Mouse (Mus musculus) forebrain, embryonic 10.5 days (tissue): Measurements from ENCODE around the gene Rgs7. TPM values are rescaled to one million over a fixed set of nuclear protein-coding genes. Genes with fewer than 3 reads are reported as not detected.

ENCODE experiments used
- DNase-seq: peaks from one replicate; pipeline ENCODE4 v3.0.0-alpha.2; 2017; ENCODE audit warnings: low spot score; ENCODE audit errors: extremely low spot score
- H3K27ac ChIP-seq: fragments of 300-500 bp; sonication (generic); 2 replicates; pipeline ENCODE4 v1.5.1; 2016; ENCODE audit warnings: mild to moderate bottlenecking
- H3K27me3 ChIP-seq: fragments of 300-500 bp; sonication (generic); 2 replicates; pipeline ENCODE4 v1.6.1; 2016; ENCODE audit warnings: mild to moderate bottlenecking; ENCODE audit not compliant: poor library complexity, severe bottlenecking
- H3K36me3 ChIP-seq: fragments of 300-500 bp; sonication (generic); replicated peaks from 2 replicates; pipeline ENCODE4 v1.6.1; 2016; ENCODE audit warnings: mild to moderate bottlenecking, moderate library complexity
- H3K4me1 ChIP-seq: fragments of 300-500 bp; sonication (generic); 2 replicates; pipeline ENCODE4 v1.6.1; 2016
- H3K4me3 ChIP-seq: fragments of 300-500 bp; sonication (generic); 2 replicates; pipeline ENCODE4 v1.5.1; 2016; ENCODE audit warnings: mild to moderate bottlenecking, moderate library complexity
- H3K9me3 ChIP-seq: fragments of 300-500 bp; sonication (generic); 2 replicates; pipeline ENCODE4 v1.6.1; 2016; ENCODE audit warnings: mild to moderate bottlenecking, moderate library complexity
- WGBS: fragments of 180-500 bp; shearing (Covaris S2); methylation state at CpG from one replicate; pipeline ENCODE4 v1.1.7; 2016; 5-methylcytosine and 5-hydroxymethylcytosine counted together
- polyA plus RNA-seq: library from polyadenylated mRNA; unstranded; fragments of >200 nt; fragmentation: Nextera tagmentation; extraction: Ambion mirVana; gene quantifications from 2 replicates; pipeline ENCODE4 v1.2.1, GENCODE M21; 2016

Gene Rgs7
- polyA plus RNA-seq, 1 experiment from 2014 or later: 1.3 TPM

DNA sequence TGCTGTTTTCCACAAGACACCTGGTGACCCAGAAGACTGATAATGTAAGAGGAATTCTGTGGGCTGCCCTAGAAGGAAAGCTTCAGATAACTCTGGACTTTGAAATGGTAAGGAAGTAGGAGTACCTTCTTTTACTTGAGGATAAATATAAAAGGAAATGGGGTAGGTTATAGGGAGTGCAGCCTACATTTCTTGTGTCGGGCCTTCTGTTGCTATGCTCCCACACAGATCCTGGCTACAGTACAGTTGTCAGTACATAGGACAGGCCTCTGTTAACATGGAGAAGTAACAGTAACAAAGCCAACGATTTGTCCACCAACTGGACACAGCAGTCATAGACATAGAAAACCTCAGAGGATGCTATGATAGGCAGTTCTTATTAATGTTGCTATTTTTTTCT lies 307.1 kb downstream of the Rgs7 start:
- no peaks in the 10 kb centered on the region for H3K9me3 ChIP-seq
- H3K4me3 ChIP-seq: no peak overlapping the region
- H3K27ac ChIP-seq: no peak overlapping the region
- no peaks in the 10 kb centered on the region for H3K4me1 ChIP-seq
- H3K36me3 ChIP-seq: no peaks in the 10 kb centered on the region
- DNase-seq: no peak
- 85% methylated on average over 2 of the region's 2 CpGs for WGBS
- no peaks in the 10 kb centered on the region for H3K27me3 ChIP-seq

DNA sequence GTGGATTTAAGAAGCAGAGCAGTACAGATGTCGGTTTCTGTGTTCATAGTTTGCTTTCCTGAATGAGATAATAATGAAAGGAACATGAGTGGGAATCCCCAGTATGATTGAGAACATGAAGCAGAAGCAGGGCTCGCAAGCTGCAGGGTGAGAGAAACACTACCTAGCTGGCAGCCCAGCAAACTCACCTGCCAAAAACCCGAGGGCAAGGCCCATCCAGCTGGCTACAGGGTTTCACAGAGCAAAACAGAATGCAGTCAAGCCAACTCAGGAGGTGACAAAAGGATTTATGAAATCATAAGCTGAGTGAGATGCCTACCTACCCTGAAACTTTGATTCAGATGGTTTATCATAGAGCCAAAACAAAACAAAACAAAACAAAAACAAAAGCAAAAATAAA lies 307.6 kb downstream of the Rgs7 start:
- Histone ChIP-seq H3K27me3 (no peaks in the 10 kb centered on the region), H3K27ac (no peak overlapping the region), H3K4me1 (no peaks in the 10 kb centered on the region), H3K4me3 (no peak overlapping the region), H3K9me3 (no peaks in the 10 kb centered on the region), H3K36me3 (no peaks in the 10 kb centered on the region)
- DNase-seq: no peak
- 89% methylated on average over 3 of the region's 3 CpGs for WGBS

DNA sequence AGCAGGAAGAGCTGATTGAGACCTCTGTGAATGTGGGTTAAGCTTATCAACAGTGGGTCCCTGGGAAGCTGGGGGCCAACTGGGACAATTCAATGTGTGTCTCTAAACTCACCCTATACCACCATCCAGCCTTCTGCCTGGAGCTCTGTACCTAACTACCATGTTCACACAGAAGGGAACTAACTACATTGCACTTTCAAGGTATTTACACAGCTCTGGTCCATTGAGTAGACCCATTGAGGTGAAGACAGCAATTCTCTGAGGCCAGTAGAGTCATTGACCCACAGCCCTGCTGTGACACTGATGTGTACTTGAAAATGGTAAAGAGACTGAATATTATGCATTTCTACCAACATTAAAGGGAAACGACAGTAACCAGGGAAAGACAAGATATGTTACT lies 313.6 kb downstream of the Rgs7 start:
- Histone ChIP-seq H3K4me3 (no peak overlapping the region), H3K36me3 (no peaks in the 10 kb centered on the region), H3K4me1 (no peaks in the 10 kb centered on the region), H3K27ac (no peak overlapping the region), H3K9me3 (no peaks in the 10 kb centered on the region), H3K27me3 (no peaks in the 10 kb centered on the region)
- DNase-seq: no peak
- 90% methylated on average over 1 of the region's 1 CpGs for WGBS

DNA sequence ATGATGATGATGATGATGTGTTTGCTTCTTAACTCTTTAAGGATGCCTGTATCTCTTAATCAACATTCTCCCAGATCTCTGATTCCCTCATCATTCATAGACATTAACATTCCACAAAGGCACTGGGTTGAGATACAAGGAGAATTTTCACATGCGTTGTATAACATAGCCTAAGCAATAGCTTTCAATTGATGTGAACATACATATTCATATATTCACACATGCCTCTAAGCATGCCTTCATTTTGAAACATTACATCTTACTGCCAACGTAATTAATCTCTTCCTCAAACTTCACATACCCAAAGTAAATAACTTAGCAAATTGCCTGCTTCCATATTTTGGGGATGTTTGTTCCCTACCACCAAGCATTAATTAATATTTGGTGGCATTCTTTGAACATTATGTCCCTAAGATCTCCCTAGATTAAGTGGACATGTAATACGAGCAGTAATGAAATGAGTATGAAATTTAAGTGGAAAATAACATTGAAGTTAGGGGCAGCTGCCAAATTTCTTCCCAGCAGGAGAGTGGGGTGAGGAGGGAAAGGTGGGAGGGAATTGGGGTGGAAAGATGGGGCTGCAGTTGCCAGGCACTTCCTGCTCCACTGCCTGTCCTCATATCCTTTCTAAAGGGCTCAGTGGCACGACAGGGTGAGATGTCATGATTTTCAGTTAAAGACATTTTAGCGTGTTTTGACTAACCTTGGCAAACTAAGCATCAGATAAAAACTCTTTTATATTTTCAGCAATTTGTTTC lies 317.2 kb downstream of the Rgs7 start:
- Histone ChIP-seq H3K27me3 (no peaks in the 10 kb centered on the region), H3K36me3 (no peaks in the 10 kb centered on the region), H3K4me3 (no peak overlapping the region), H3K4me1 (no peaks in the 10 kb centered on the region), H3K9me3 (no peaks in the 10 kb centered on the region), H3K27ac (no peak overlapping the region)
- DNase-seq: no peak
- 86% methylated on average over 5 of the region's 5 CpGs for WGBS

DNA sequence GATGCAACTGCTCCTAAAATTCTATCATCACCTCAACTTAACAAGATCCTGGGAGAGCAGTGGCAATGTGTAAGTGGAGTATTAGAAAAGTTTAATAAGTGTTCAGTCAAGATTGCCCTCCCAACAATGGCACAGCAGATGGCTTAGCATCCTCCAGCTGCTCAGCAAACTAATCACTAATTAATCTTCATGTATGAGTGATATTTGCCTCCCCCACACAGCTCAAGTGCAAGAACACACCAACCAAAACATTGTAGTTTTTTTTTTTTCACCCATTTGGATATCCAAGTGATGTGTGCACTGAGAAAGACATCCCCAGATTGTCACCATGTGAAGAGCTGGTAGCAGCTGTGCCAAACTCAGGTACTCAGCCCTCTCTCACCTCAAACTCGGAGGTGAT lies 336.8 kb downstream of the Rgs7 start:
- no peaks in the 10 kb centered on the region for H3K9me3 ChIP-seq
- no peak for DNase-seq
- H3K4me1 ChIP-seq: no peaks in the 10 kb centered on the region
- H3K4me3 ChIP-seq: no peak overlapping the region
- no peak overlapping the region for H3K27ac ChIP-seq
- H3K27me3 ChIP-seq: no peaks in the 10 kb centered on the region
- 92% methylated on average over 1 of the region's 1 CpGs for WGBS
- H3K36me3 ChIP-seq: no peaks in the 10 kb centered on the region

DNA sequence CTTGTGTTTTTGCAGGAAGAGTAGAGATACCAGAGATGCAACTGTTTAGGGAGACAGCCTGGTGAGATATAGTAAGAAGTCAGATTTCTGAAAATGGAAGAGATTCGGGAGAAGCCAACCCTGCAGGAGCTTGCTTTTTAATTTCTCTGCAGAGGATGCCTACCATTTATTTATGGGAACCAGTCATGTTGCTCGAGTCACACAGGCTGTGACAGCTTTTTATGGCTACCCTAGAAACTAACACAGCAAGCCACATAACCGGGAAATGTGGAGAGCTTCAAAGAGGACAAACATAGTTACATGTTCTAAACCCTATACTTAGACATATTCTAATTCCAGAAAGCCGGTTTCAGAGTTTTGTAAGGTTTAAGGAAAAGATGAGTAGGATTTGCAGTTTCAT lies 349.2 kb downstream of the Rgs7 start:
- Histone ChIP-seq H3K4me3 (no peak overlapping the region), H3K36me3 (no peaks in the 10 kb centered on the region), H3K9me3 (no peaks in the 10 kb centered on the region), H3K27ac (no peak overlapping the region), H3K27me3 (no peaks in the 10 kb centered on the region), H3K4me1 (no peaks in the 10 kb centered on the region)
- 82% methylated on average over 4 of the region's 4 CpGs for WGBS
- no peak for DNase-seq

DNA sequence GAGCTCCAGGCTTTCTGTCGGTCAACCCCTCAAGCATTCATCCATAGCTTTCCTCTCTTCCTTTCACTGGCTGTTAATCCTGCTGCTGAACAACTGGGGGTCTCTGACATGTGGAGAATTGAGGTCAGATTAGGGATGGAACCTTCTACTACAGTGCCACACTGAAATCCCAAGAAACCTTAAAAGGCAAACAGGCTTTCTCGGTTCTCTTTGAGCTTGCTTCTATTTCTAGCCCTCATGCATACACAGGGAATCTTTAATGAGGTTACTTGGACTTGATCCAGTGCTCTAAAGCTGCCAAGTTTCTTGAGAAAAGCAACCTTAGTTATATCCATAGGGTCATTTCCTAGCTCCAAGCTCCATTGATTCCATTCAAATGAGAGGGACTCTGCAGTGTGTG lies 363.8 kb downstream of the Rgs7 start:
- no peak for DNase-seq
- H3K27ac ChIP-seq: no peak overlapping the region
- H3K36me3 ChIP-seq: no peaks in the 10 kb centered on the region
- H3K4me1 ChIP-seq: peaks cover 5% of the 10 kb centered on the region; the same call in 1 of the 2 replicates
- 29% methylated on average over 2 of the region's 2 CpGs for WGBS
- no peaks in the 10 kb centered on the region for H3K27me3 ChIP-seq
- H3K4me3 ChIP-seq: no peak overlapping the region
- H3K9me3 ChIP-seq: no peaks in the 10 kb centered on the region

DNA sequence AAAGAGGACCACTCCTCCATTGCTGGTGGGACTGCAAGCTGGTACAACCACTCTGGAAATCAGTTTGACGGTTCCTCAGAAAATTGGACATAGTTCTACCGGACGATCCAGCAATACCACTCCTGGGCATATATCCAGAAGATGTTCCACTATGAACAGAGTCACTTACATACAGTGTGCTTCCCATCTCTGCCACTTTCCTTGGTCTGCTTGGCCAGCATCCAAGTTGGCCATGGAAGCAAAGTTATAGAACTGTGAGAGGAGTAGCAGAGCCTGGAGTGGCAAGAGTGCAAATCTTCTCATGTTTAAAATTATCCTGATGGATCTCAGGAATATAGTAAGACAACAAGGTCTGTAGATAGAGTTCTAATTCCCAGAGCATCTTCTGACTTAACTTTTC lies 367.9 kb downstream of the Rgs7 start:
- DNase-seq: no peak
- Histone ChIP-seq H3K27me3 (no peaks in the 10 kb centered on the region), H3K4me1 (peaks cover 5% of the 10 kb centered on the region; the same call in 1 of the 2 replicates), H3K27ac (no peak overlapping the region), H3K9me3 (no peaks in the 10 kb centered on the region), H3K36me3 (no peaks in the 10 kb centered on the region), H3K4me3 (no peak overlapping the region)
- WGBS: 96% methylated on average over 3 of the region's 3 CpGs

DNA sequence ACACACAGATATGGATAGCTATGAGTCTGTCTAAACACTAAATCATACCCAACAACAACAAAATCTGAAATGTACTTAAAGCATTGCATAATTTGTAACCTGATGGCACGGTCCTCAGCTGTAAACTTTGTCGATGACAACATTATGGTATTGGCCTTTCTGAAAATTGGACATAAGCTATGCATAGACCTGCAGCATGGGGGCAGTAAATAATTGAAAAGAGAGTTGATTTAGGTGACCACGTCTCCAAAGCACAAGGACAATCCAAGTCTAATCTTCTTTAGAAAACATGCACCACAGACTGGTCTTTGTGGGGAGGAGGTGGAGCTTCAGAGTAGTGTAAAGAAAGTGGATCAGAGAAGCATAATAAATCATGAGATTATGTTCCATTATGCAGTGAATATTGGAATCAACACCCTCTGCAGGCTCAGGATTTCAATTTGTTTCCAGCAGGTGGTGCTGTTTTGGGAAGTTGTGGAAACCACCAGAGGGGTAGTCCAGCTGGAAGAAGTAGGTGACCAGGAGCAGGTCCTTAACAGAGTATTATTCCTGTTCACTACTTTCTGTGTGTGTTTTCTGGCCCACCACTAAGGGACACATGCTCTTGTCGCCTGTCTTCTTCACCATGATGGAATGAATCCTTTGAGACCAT lies 373.3 kb downstream of the Rgs7 start:
- Histone ChIP-seq H3K27ac (no peak overlapping the region), H3K9me3 (no peaks in the 10 kb centered on the region), H3K4me1 (no peaks in the 10 kb centered on the region), H3K36me3 (no peaks in the 10 kb centered on the region), H3K27me3 (no peaks in the 10 kb centered on the region), H3K4me3 (no peak overlapping the region)
- WGBS: 74% methylated on average over 4 of the region's 4 CpGs
- no peak for DNase-seq

DNA sequence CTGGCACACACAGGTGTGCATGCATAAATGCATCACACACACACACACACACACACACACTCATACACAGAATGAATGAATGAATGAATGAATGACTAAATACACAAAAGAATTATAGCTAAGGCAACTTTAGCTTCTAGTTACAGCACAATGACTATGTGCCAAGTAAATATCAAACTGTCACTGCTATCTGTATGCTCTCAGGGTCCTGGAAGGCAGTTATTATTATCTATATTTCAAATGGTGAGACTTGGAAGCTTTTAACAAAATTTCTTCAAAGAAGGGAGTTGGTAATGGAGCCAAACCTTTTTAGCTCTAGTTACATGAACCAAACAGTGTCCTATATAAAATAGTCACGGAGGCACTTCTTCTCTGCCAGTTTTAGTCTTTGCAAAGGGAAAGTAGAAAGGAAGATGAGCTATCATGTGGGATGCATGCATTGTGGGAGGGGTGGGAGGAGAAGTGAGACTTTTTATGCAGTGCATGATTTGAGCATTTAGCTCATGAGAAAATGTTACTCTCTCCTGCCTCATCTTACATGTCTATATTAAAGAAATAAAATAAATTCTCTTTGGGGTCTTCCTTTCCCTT lies 383.9 kb downstream of the Rgs7 start:
- no peaks in the 10 kb centered on the region for H3K9me3 ChIP-seq
- peaks cover 14% of the 10 kb centered on the region for H3K4me1 ChIP-seq
- H3K27me3 ChIP-seq: peaks cover 11% of the 10 kb centered on the region
- no peaks in the 10 kb centered on the region for H3K36me3 ChIP-seq
- no peak overlapping the region for H3K27ac ChIP-seq
- WGBS: 80% methylated on average over 1 of the region's 1 CpGs
- DNase-seq: no peak
- H3K4me3 ChIP-seq: no peak overlapping the region

DNA sequence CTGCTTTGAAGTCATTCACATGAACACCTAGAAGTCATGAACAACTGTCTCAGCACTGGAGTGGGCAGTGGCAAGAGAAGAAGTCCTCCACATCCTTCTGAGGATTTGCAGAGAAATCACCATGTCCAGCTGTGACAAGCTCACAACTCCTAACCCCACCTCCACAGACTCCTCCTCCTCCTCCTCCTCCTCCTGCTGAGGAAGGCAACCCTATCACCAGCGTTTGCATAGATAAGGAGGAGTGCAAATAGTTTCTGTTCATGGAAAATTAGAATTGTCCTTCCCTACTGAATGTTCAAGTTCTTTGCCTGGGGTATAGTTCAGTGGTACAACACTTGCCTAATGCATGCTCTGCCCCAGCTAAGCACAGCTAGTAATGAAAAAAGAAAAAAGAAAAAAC lies 386.0 kb downstream of the Rgs7 start:
- 50% methylated on average over 1 of the region's 1 CpGs for WGBS
- Histone ChIP-seq H3K4me3 (no peak overlapping the region), H3K9me3 (no peaks in the 10 kb centered on the region), H3K27ac (no peak overlapping the region), H3K27me3 (peaks cover 21% of the 10 kb centered on the region), H3K4me1 (peaks cover 14% of the 10 kb centered on the region), H3K36me3 (no peaks in the 10 kb centered on the region)
- no peak for DNase-seq

DNA sequence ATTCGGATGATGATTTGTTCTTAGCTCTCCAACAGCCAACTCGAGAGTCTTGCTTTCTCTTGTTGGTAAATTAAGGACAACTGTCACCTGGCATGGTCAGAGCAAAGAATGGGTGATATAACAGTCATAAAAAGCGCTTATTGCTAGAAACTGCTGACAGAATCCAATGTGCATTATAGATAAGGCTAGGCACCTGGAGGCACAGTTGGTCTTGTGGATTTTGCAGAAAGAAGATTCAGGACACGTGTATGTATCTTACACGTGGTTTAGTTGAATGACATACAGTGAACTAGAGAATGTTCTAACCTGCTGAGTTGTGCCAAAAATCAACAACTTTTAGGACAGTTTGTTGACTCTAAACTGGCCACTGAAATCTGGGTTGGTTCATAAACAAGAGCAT lies 386.9 kb downstream of the Rgs7 start:
- no peaks in the 10 kb centered on the region for H3K9me3 ChIP-seq
- no peak overlapping the region for H3K4me3 ChIP-seq
- no peak for DNase-seq
- 84% methylated on average over 5 of the region's 5 CpGs for WGBS
- no peaks in the 10 kb centered on the region for H3K36me3 ChIP-seq
- no peak overlapping the region for H3K27ac ChIP-seq
- H3K4me1 ChIP-seq: peaks cover 14% of the 10 kb centered on the region
- H3K27me3 ChIP-seq: peaks cover 21% of the 10 kb centered on the region

DNA sequence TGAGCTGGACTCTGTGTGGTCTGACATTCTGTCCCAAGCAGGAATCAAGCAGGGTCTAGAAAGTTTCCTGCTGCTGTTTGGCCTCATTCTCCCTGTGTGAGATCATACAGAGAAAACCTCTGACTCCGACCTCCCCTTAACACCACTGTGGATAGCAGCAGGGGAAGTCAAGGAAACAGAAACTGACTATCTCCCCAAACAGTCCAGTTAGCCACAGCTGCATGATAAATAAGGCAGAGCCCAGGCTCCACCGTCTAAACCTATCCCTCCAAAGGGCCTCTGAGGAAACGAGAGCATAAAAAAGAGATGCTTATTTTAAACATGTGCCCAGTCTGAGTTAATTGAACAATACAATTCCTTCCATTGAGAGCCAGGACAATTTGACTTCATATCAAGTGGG lies 395.3 kb downstream of the Rgs7 start:
- Histone ChIP-seq H3K27me3 (no peaks in the 10 kb centered on the region), H3K36me3 (no peaks in the 10 kb centered on the region), H3K9me3 (no peaks in the 10 kb centered on the region), H3K27ac (no peak overlapping the region), H3K4me1 (0 out of 2 replicates have a peak, but pooled peaks cover 3% of the 10 kb centered on the region), H3K4me3 (no peak overlapping the region)
- WGBS: 68% methylated on average over 3 of the region's 3 CpGs
- DNase-seq: no peak
